Mouse (Mus musculus) embryo, embryonic 11.5 days (tissue): Measurements from ENCODE around the gene Rgl3.

Experiments
- DNase-seq: peaks from one replicate; pipeline ENCODE4 v3.0.0-alpha.2; 2012; ENCODE audit warnings: low read depth, low spot score

Gene Rgl3

DNA sequence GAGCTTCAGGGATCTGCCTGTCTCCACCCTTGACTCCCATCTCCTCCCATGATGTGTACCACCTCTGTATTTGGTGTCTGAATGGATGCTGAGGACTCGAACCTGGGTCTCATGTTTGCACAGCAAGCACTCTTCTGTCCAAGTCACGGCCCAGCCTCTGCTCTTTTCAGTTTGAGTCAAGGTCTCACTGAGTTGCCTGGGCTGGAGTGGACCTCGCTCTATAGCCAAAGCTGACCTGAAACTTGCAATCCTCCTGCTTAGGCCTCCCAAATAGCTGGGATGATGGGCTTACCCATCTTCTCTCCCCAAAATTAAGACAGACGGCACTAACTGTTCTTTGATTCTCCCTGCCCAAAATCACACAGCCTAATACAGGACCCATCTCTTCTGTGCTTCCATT lies 66.2 kb downstream of the Rgl3 start:
- no peak for DNase-seq
